Mouse (Mus musculus): ENCODE measurements around the gene Cbs. TPM values are rescaled to one million over a fixed set of nuclear protein-coding genes. Genes with fewer than 3 reads are reported as not detected.

Cbs gene
- 0.75 TPM in 1 of 2 replicates, not detected in the other for total RNA-seq (2017)

GRCm38 (mm10) chr17:31636942-31637811 lies at the start of gene Cbs:
TSS of gene Cbs (minus strand) at chr17:31637238.
- peak; percentile 60 to 63; a peak in 3 of 4 replicates for ATAC-seq (replicated peaks in 1 of 2; ENCODE audit: insufficient read depth in 1 of 2, low FRiP score in 2 of 2, low TSS enrichment in 1 of 2, low read depth in 1 of 2, poor library complexity in 2 of 2, severe bottlenecking in 2 of 2)

GRCm38 (mm10) chr17:31686225-31686564 lies 49.2 kb upstream of the Cbs start:
- ATAC-seq (replicated peaks in 1 of 2; ENCODE audit: insufficient read depth in 1 of 2, low FRiP score in 2 of 2, low TSS enrichment in 1 of 2, low read depth in 1 of 2, poor library complexity in 2 of 2, severe bottlenecking in 2 of 2), result no peak

GRCm38 (mm10) chr17:31685514-31686224 lies 48.6 kb upstream of the Cbs start:
- peak; percentile 85 to 90 for ATAC-seq (replicated peaks in 1 of 2; ENCODE audit: insufficient read depth in 1 of 2, low FRiP score in 2 of 2, low TSS enrichment in 1 of 2, low read depth in 1 of 2, poor library complexity in 2 of 2, severe bottlenecking in 2 of 2)

GRCm38 (mm10) chr17:31680450-31680849 lies 43.4 kb upstream of the Cbs start:
- no peak for ATAC-seq (replicated peaks in 1 of 2; ENCODE audit: insufficient read depth in 1 of 2, low FRiP score in 2 of 2, low TSS enrichment in 1 of 2, low read depth in 1 of 2, poor library complexity in 2 of 2, severe bottlenecking in 2 of 2)

- ATAC-seq (replicated peaks in 1 of 2; ENCODE audit: insufficient read depth in 1 of 2, low FRiP score in 2 of 2, low TSS enrichment in 1 of 2, low read depth in 1 of 2, poor library complexity in 2 of 2, severe bottlenecking in 2 of 2), result no peak
Observed at GRCm38 (mm10) chr17:31677507-31677906, 40.5 kb upstream of the Cbs start, which contains the start of gene Cryaa. TSS of gene Cryaa (plus strand) at chr17:31677807.

- ATAC-seq (replicated peaks in 1 of 2; ENCODE audit: insufficient read depth in 1 of 2, low FRiP score in 2 of 2, low TSS enrichment in 1 of 2, low read depth in 1 of 2, poor library complexity in 2 of 2, severe bottlenecking in 2 of 2), result no peak
Observed at GRCm38 (mm10) chr17:31674426-31674825, 37.4 kb upstream of the Cbs start.

- ATAC-seq (replicated peaks in 1 of 2; ENCODE audit: insufficient read depth in 1 of 2, low FRiP score in 2 of 2, low TSS enrichment in 1 of 2, low read depth in 1 of 2, poor library complexity in 2 of 2, severe bottlenecking in 2 of 2), result no peak
Observed at GRCm38 (mm10) chr17:31672279-31672678, 35.2 kb upstream of the Cbs start.

- no peak for ATAC-seq (replicated peaks in 1 of 2; ENCODE audit: insufficient read depth in 1 of 2, low FRiP score in 2 of 2, low TSS enrichment in 1 of 2, low read depth in 1 of 2, poor library complexity in 2 of 2, severe bottlenecking in 2 of 2)
Observed at GRCm38 (mm10) chr17:31671698-31672097, 34.7 kb upstream of the Cbs start.

GRCm38 (mm10) chr17:31670163-31670562 lies 33.1 kb upstream of the Cbs start:
- no peak for ATAC-seq (replicated peaks in 1 of 2; ENCODE audit: insufficient read depth in 1 of 2, low FRiP score in 2 of 2, low TSS enrichment in 1 of 2, low read depth in 1 of 2, poor library complexity in 2 of 2, severe bottlenecking in 2 of 2)

GRCm38 (mm10) chr17:31668306-31668705 lies 31.3 kb upstream of the Cbs start:
- ATAC-seq (replicated peaks in 1 of 2; ENCODE audit: insufficient read depth in 1 of 2, low FRiP score in 2 of 2, low TSS enrichment in 1 of 2, low read depth in 1 of 2, poor library complexity in 2 of 2, severe bottlenecking in 2 of 2), result no peak

- peak; percentile 95 to 96 for ATAC-seq (replicated peaks in 1 of 2; ENCODE audit: insufficient read depth in 1 of 2, low FRiP score in 2 of 2, low TSS enrichment in 1 of 2, low read depth in 1 of 2, poor library complexity in 2 of 2, severe bottlenecking in 2 of 2)
Observed at GRCm38 (mm10) chr17:31664760-31665159, 27.7 kb upstream of the Cbs start.

- ATAC-seq (replicated peaks in 1 of 2; ENCODE audit: insufficient read depth in 1 of 2, low FRiP score in 2 of 2, low TSS enrichment in 1 of 2, low read depth in 1 of 2, poor library complexity in 2 of 2, severe bottlenecking in 2 of 2), result no peak
Observed at GRCm38 (mm10) chr17:31662855-31663254, 25.8 kb upstream of the Cbs start.

GRCm38 (mm10) chr17:31660661-31661250 lies 23.7 kb upstream of the Cbs start:
- no peak for ATAC-seq (replicated peaks in 1 of 2; ENCODE audit: insufficient read depth in 1 of 2, low FRiP score in 2 of 2, low TSS enrichment in 1 of 2, low read depth in 1 of 2, poor library complexity in 2 of 2, severe bottlenecking in 2 of 2)

- peak; percentile 97 to 99 for ATAC-seq (replicated peaks in 1 of 2; ENCODE audit: insufficient read depth in 1 of 2, low FRiP score in 2 of 2, low TSS enrichment in 1 of 2, low read depth in 1 of 2, poor library complexity in 2 of 2, severe bottlenecking in 2 of 2)
Observed at GRCm38 (mm10) chr17:31658468-31659185, 21.6 kb upstream of the Cbs start, which contains the start of gene U2af1. TSS of gene U2af1 (minus strand) at chr17:31658892.

- ATAC-seq (replicated peaks in 1 of 2; ENCODE audit: insufficient read depth in 1 of 2, low FRiP score in 2 of 2, low TSS enrichment in 1 of 2, low read depth in 1 of 2, poor library complexity in 2 of 2, severe bottlenecking in 2 of 2), result no peak
Observed at GRCm38 (mm10) chr17:31658136-31658467, 21.1 kb upstream of the Cbs start.

GRCm38 (mm10) chr17:31657141-31657983 lies 20.3 kb upstream of the Cbs start:
- ATAC-seq (replicated peaks in 1 of 2; ENCODE audit: insufficient read depth in 1 of 2, low FRiP score in 2 of 2, low TSS enrichment in 1 of 2, low read depth in 1 of 2, poor library complexity in 2 of 2, severe bottlenecking in 2 of 2), result no peak

- ATAC-seq (replicated peaks in 1 of 2; ENCODE audit: insufficient read depth in 1 of 2, low FRiP score in 2 of 2, low TSS enrichment in 1 of 2, low read depth in 1 of 2, poor library complexity in 2 of 2, severe bottlenecking in 2 of 2), result no peak
Observed at GRCm38 (mm10) chr17:31656682-31657081, 19.6 kb upstream of the Cbs start.
